Mouse (Mus musculus) forebrain, embryonic 11.5 days (tissue): ENCODE data around the gene Hmmr. TPM values are rescaled to one million over a fixed set of nuclear protein-coding genes. Genes with fewer than 3 reads are reported as not detected.
A peak's percentile ranks its signal among the peaks of the same experiment; 100 is the strongest.

Experiments
- ATAC-seq: fragments of 200-750 bp; cut with Nextera tagmentation; replicated peaks from 2 replicates; pipeline ENCODE4 v1.8.0; 2017; ENCODE audit warnings: moderate TSS enrichment; ENCODE audit not compliant: low FRiP score
- DNase-seq: peaks from one replicate; pipeline ENCODE4 v3.0.0-alpha.2; 2017; ENCODE audit warnings: low spot score
- H3K27ac ChIP-seq: fragments of 300-500 bp; sonication (generic); 2 replicates; pipeline ENCODE4 v1.5.1; 2014; ENCODE audit warnings: low read depth, low read length
- H3K27me3 ChIP-seq: fragments of 300-500 bp; sonication (generic); 2 replicates; pipeline ENCODE4 v1.6.1; 2014; ENCODE audit warnings: mild to moderate bottlenecking, low read length, mixed read lengths; ENCODE audit not compliant: control insufficient read depth, insufficient read depth
- H3K36me3 ChIP-seq: fragments of 300-500 bp; sonication (generic); 2 replicates; pipeline ENCODE4 v1.6.1; 2014; ENCODE audit warnings: mild to moderate bottlenecking, low read length, moderate library complexity, mixed read lengths; ENCODE audit not compliant: control insufficient read depth, insufficient read depth
- H3K4me1 ChIP-seq: fragments of 300-500 bp; sonication (generic); replicated peaks from 2 replicates; pipeline ENCODE4 v1.6.1; 2014; ENCODE audit warnings: low read length, mixed read lengths; ENCODE audit not compliant: control insufficient read depth, insufficient read depth
- H3K4me2 ChIP-seq: fragments of 300-500 bp; sonication (generic); 2 replicates; pipeline ENCODE4 v1.6.1; 2014; ENCODE audit warnings: low read depth, mild to moderate bottlenecking, low read length, moderate library complexity, mixed read lengths; ENCODE audit not compliant: severe bottlenecking
- H3K4me3 ChIP-seq: fragments of 300-500 bp; sonication (generic); 2 replicates; pipeline ENCODE4 v1.5.1; 2014; ENCODE audit warnings: low read depth, low read length
- H3K9ac ChIP-seq: fragments of 300-500 bp; sonication (generic); 2 replicates; pipeline ENCODE4 v1.6.1; 2014; ENCODE audit warnings: low read length
- H3K9me3 ChIP-seq: fragments of 300-500 bp; sonication (generic); 2 replicates; pipeline ENCODE4 v1.6.1; 2016; ENCODE audit warnings: low read length, mixed read lengths; ENCODE audit not compliant: control insufficient read depth
- WGBS: fragments of 180-500 bp; shearing (Covaris S2); extraction: QIAGEN DNeasy Blood & Tissue Kit; methylation state at CpG from one replicate; pipeline ENCODE4 v1.1.7; 2014; 5-methylcytosine and 5-hydroxymethylcytosine counted together
- polyA plus RNA-seq: library from polyadenylated mRNA; unstranded; fragments of >200 nt; fragmentation: Nextera tagmentation; extraction: Ambion mirVana; gene quantifications from 2 replicates; pipeline ENCODE4 v1.2.1, GENCODE M21; 2014

Hmmr gene
- polyA plus RNA-seq = 69.5 and 75.9 TPM in 2 replicates

DNA sequence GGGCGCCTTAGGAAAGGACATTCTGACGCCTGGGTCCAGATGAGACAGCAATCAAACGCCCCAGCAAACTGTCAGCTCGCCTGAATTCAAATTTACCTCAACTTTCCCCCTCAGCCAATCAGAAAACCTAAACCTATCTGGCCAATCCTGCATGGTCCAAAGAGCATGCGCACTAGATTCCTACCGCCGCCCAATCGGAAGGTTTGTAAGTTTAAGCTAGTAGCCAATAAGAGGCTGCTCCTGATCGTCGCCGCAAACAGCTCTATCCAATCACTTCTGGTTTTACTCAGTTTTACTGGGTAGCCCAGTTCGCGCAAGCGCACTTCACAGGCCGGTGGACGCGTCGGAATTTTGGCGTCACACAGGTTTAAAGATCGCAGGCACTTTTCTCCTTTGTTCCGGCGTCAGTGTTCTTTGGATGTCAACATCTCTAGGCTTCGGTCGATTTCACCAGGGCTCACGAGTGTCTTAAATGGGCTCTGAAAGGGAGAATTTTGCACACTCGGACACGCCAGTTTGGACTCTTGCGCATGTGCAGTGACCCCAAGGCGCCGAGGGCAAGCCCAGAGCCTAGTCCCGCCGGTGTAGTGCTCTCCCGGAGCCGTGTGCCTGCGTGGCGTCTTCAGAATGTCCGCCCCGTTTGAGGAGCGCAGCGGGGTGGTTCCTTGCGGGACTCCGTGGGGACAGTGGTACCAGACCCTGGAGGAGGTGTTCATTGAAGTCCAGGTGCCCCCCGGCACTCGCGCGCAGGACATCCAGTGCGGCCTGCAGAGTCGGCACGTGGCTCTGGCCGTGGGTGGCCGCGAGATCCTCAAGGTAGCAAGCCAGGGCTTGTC lies at the start of gene Hmmr, which contains the start of gene Nudcd2:
Hmmr (minus strand) TSS at position 84 of the 836 bp plus-strand sequence.
Nudcd2 (plus strand) TSS at position 329 of the 836 bp plus-strand sequence.
- H3K27me3 ChIP-seq = no peaks in the 10 kb centered on the region
- peaks cover 8% of the 10 kb centered on the region; the same call in 1 of the 2 replicates for H3K4me1 ChIP-seq
- H3K4me3 ChIP-seq = peak within 1 kb of the TSS; percentile 85
- ATAC-seq (peak; percentile 99), DNase-seq (peak; percentile 95)
- WGBS = under 1% methylated on average over 52 of the region's 52 CpGs
- peak within 1 kb of the TSS; percentile 81 for H3K4me2 ChIP-seq
- peak within 1 kb of the TSS; percentile 76 for H3K27ac ChIP-seq
- H3K9ac ChIP-seq = peak within 1 kb of the TSS; percentile 97
- H3K36me3 ChIP-seq = peaks cover 7% of the 10 kb centered on the region; the same call in 1 of the 2 replicates
- H3K9me3 ChIP-seq = no peaks in the 10 kb centered on the region

DNA sequence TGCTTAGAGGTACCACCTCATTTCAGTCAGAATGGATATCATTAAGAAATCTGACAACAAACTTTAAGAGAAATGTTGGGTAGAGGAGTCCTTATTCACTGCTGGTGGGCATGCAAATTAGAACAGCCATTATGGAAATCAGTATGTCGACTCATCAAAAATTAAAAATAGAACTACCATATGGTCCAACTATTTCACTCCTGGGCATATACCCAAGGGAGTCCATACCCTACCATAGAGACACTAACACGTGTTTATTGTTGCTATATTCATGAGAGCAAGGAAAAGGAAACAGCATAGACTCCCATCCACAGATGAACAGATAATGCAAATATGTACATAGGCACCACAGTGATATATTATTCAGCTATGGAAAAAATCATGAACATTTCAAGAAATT lies 48.6 kb upstream of the Hmmr start:
- H3K9ac ChIP-seq = no peak overlapping the region
- H3K4me3 ChIP-seq = no peak overlapping the region
- no peak overlapping the region for H3K4me2 ChIP-seq
- H3K27me3 ChIP-seq = no peaks in the 10 kb centered on the region
- H3K27ac ChIP-seq = no peak overlapping the region
- H3K9me3 ChIP-seq = no peaks in the 10 kb centered on the region
- no peaks in the 10 kb centered on the region for H3K4me1 ChIP-seq
- WGBS = 76% methylated on average over 2 of the region's 2 CpGs
- no peak for ATAC-seq
- no peak for DNase-seq
- no peaks in the 10 kb centered on the region for H3K36me3 ChIP-seq

DNA sequence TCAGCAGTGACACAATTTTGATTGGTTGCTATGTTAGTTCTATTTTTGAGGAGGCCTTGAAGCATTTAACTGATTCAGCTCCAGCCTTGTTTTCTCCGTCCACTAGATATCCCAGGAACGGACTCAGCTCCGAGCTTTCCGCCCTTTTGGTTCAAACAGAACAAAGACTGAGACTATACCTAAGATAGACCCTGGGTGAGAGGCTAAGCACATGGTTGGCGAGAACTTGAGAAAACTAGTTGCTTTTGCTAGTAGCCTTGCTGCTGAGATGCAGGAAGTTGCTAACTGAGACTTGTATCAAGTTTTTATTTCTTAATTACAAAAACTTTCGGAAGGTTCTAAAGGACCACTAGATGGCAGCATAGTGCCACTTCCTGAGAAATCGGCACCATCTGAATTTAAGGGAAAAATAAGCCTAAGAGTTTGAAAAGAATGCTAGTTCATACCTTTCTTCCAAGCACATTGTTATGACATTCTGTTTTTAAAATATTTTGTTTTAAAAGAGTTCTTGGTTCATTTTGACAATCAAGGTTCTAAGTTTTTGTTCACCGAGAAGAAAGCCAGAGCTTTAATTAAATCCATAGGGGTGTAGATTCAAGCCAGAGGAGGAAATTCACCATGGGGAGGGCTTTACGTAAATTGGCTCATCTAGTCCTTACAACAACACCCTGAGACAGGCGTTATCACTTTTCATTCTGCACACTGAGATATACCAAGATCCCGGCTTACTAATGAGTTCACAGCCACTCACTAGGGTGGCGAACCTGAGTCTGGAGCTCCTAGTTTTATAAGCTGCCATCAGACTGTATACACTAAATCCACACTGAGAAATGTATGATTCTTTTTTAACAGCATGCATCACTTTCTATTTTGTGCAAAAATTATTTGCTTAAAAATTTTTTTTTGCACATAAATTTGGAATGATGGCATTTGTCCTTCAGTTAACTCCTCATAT lies 42.4 kb upstream of the Hmmr start:
- WGBS = 48% methylated on average over 12 of the region's 12 CpGs
- no peak overlapping the region for H3K4me3 ChIP-seq
- no peak overlapping the region for H3K4me2 ChIP-seq
- H3K36me3 ChIP-seq = no peaks in the 10 kb centered on the region
- ATAC-seq (peak; percentile 56), DNase-seq (no peak)
- no peaks in the 10 kb centered on the region for H3K9me3 ChIP-seq
- H3K27me3 ChIP-seq = no peaks in the 10 kb centered on the region
- no peak overlapping the region for H3K9ac ChIP-seq
- H3K27ac ChIP-seq = no peak overlapping the region
- H3K4me1 ChIP-seq = no peaks in the 10 kb centered on the region

DNA sequence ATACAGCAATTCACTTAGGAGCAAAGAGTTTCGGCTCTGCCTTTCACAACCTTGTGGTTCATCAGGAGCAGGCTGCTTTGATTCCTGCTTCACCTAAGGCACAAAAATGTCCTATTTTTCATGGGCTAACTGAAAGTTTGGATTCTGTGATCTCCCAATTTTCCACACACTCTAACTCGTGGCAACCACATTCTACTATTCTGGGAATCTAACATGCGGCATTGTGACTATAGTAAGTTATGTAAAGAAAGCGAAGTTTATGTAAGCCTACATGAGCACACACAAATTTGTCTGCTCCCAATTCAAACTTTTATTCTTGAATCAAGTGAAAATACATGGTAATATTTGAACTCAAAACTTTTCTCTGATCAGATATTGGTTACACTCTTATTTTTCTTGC lies 31.5 kb upstream of the Hmmr start:
- ATAC-seq (no peak), DNase-seq (no peak)
- Histone ChIP-seq H3K9me3 (no peaks in the 10 kb centered on the region), H3K9ac (no peak overlapping the region), H3K27ac (no peak overlapping the region), H3K4me2 (no peak overlapping the region), H3K4me1 (no peaks in the 10 kb centered on the region), H3K27me3 (no peaks in the 10 kb centered on the region), H3K36me3 (no peaks in the 10 kb centered on the region), H3K4me3 (no peak overlapping the region)
- WGBS = 89% methylated on average over 4 of the region's 4 CpGs

DNA sequence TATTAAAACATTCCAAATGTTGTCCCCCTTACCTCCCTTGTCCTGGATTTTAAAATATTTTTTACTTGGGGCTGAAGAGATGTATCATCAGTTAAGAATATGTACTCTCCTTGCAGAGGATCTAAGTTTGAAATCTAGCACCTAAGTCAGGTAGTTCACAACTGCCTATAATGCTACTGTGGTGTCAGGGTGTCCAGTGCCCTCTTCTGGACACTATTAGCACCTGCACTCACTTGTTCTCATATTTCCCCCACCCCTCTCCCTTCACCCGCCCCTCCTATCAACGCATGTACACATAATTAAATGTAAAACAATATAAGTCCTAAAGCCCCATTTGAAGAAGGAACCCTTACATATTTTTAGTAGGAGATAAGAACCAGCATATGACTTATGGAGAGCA lies 30.2 kb upstream of the Hmmr start:
- Histone ChIP-seq H3K9me3 (no peaks in the 10 kb centered on the region), H3K9ac (no peak overlapping the region), H3K27me3 (no peaks in the 10 kb centered on the region), H3K4me3 (no peak overlapping the region), H3K27ac (no peak overlapping the region), H3K36me3 (no peaks in the 10 kb centered on the region), H3K4me2 (no peak overlapping the region), H3K4me1 (no peaks in the 10 kb centered on the region)
- WGBS = 37% methylated on average over 2 of the region's 2 CpGs
- peak; percentile 49; the same call in 1 of the 2 replicates for ATAC-seq
- no peak for DNase-seq

DNA sequence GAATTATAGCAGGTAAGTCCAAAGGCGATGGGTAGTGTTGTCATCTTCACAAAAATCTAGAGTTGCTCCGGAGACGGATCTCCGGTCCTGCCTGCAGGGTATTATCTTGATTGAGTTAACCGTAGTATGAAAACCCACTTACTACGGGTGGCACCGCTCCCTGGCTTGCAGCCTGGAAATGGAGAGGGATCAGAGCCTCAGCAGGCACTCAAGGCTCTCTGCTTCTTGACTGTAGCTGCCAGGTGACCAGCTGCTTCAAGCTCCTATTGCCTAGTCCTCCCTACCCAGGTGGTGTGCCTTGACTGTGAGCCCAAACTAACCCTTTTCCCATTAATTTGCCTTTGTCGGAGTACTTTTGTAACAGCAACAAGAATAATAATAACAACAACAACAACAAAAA lies 26.7 kb upstream of the Hmmr start:
- Histone ChIP-seq H3K9me3 (no peaks in the 10 kb centered on the region), H3K27ac (no peak overlapping the region), H3K4me3 (no peak overlapping the region), H3K4me1 (no peaks in the 10 kb centered on the region), H3K4me2 (no peak overlapping the region), H3K36me3 (no peaks in the 10 kb centered on the region), H3K9ac (no peak overlapping the region), H3K27me3 (no peaks in the 10 kb centered on the region)
- 81% methylated on average over 8 of the region's 8 CpGs for WGBS
- DNase-seq = no peak
- ATAC-seq = no peak

DNA sequence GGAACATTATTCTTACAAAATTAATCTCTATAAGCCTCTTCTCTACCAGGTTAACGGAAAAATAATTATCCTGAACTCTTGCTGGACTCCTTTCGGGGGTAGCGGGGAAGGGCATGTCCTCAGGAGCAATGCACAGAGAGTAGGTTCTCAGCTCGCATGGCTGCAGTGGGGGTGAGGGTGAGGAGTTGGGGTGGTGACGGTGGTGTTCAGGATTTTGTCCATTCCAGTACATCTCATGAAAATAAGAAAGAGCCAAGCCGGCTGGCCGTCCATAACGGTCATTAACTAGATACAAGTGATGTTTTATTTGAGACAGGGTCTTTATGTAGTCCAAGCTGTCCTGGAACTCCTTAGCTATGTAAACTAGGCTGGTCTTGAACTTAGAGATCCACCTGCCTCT lies 22.7 kb upstream of the Hmmr start:
- H3K4me2 ChIP-seq = no peak overlapping the region
- H3K36me3 ChIP-seq = no peaks in the 10 kb centered on the region
- H3K9ac ChIP-seq = no peak overlapping the region
- ATAC-seq (no peak), DNase-seq (no peak)
- H3K27ac ChIP-seq = no peak overlapping the region
- no peaks in the 10 kb centered on the region for H3K27me3 ChIP-seq
- 87% methylated on average over 8 of the region's 8 CpGs for WGBS
- no peak overlapping the region for H3K4me3 ChIP-seq
- no peaks in the 10 kb centered on the region for H3K9me3 ChIP-seq
- H3K4me1 ChIP-seq = no peaks in the 10 kb centered on the region

DNA sequence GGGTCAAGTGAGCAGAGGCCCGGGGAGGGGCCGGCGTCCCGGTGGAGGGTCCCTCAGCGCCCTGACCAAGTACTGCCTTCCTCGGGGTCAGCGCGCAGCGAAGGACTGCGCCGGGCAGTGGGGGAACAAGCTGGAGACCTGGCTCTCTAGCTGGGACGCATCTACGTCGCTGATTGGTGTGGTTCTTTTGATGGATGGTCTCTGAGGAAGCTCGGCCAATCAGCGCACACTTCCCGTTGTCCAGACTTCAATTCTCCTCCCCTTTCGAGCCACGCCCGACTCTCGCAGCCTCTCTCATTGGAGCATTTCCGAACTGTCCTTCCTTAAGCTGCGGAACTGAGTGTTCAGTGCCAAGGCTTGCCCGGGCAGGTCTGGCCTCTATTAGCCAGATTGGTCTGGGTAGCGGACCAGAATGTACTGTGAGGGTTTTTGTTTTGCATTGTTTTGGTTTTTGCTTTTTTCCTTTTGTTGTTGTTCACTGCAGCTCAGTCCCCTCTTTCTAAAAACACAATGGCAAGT lies 21.9 kb upstream of the Hmmr start, which contains the start of gene Ccng1:
Ccng1 (minus strand) TSS at position 203 of the 519 bp plus-strand sequence.
- under 1% methylated on average over 25 of the region's 25 CpGs for WGBS

More for the DNA sequence above, 21.9 kb upstream of the Hmmr start, which contains the start of gene Ccng1:
- DNase-seq (peak; percentile 91), ATAC-seq (peak; percentile 100)
- Histone ChIP-seq H3K27ac (peak within 1 kb of the TSS; percentile 20; the same call in 1 of the 2 replicates), H3K4me1 (no peaks in the 10 kb centered on the region), H3K27me3 (no peaks in the 10 kb centered on the region), H3K9me3 (no peaks in the 10 kb centered on the region), H3K36me3 (no peaks in the 10 kb centered on the region), H3K9ac (peak within 1 kb of the TSS; percentile 72), H3K4me2 (peak within 1 kb of the TSS; percentile 82), H3K4me3 (peak within 1 kb of the TSS; percentile 64)
